Mouse (Mus musculus) forebrain, embryonic 15.5 days (tissue): ENCODE results near the gene Copb2. TPM values are rescaled to one million over a fixed set of nuclear protein-coding genes. Genes with fewer than 3 reads are reported as not detected.

Source experiments
- ATAC-seq: fragments of 200-750 bp; cut with Nextera tagmentation; replicated peaks from 2 replicates; pipeline ENCODE4 v1.8.0; 2017; ENCODE audit warnings: mild to moderate bottlenecking, moderate TSS enrichment, moderate library complexity
- H3K27ac ChIP-seq: fragments of 300-500 bp; sonication (generic); replicated peaks from 2 replicates; pipeline ENCODE4 v1.5.1; 2015; ENCODE audit warnings: mild to moderate bottlenecking, inconsistent platforms
- H3K27me3 ChIP-seq: fragments of 300-500 bp; sonication (generic); 2 replicates; pipeline ENCODE4 v1.6.1; 2015; ENCODE audit warnings: inconsistent platforms
- H3K36me3 ChIP-seq: fragments of 300-500 bp; sonication (generic); 2 replicates; pipeline ENCODE4 v1.6.1; 2015; ENCODE audit warnings: mild to moderate bottlenecking, inconsistent platforms
- H3K4me1 ChIP-seq: fragments of 300-500 bp; sonication (generic); 2 replicates; pipeline ENCODE4 v1.6.1; 2015; ENCODE audit warnings: inconsistent platforms
- H3K4me2 ChIP-seq: fragments of 300-500 bp; sonication (generic); replicated peaks from 2 replicates; pipeline ENCODE4 v1.6.1; 2015; ENCODE audit warnings: mild to moderate bottlenecking, inconsistent platforms
- H3K4me3 ChIP-seq: fragments of 300-500 bp; sonication (generic); 2 replicates; pipeline ENCODE4 v1.5.1; 2015; ENCODE audit warnings: mild to moderate bottlenecking, inconsistent platforms
- H3K9ac ChIP-seq: fragments of 300-500 bp; sonication (generic); replicated peaks from 2 replicates; pipeline ENCODE4 v1.6.1; 2015; ENCODE audit warnings: mild to moderate bottlenecking, inconsistent platforms
- H3K9me3 ChIP-seq: fragments of 300-500 bp; sonication (generic); 2 replicates; pipeline ENCODE4 v1.6.1; 2016; ENCODE audit warnings: inconsistent platforms
- WGBS: fragments of 180-500 bp; shearing (Covaris S2); methylation state at CpG from one replicate; pipeline ENCODE4 v1.1.7; 2015; ENCODE audit warnings: mixed read lengths; 5-methylcytosine and 5-hydroxymethylcytosine counted together
- polyA plus RNA-seq: library from polyadenylated mRNA; unstranded; fragments of >200 nt; fragmentation: Nextera tagmentation; extraction: Ambion mirVana; gene quantifications from 2 replicates; pipeline ENCODE4 v1.2.1, GENCODE M21; 2015

The Copb2 gene
- polyA plus RNA-seq, 1 experiment from 2014 or later = 133 TPM

GRCm38 (mm10) chr9:98538713-98539360 lies 24.7 kb upstream of the Copb2 start:
- Histone ChIP-seq H3K4me3 (no peak overlapping the region), H3K4me1 (peaks cover 5% of the 10 kb centered on the region; the same call in 1 of the 2 replicates)
- peak; percentile 82 for ATAC-seq

GRCm38 (mm10) chr9:98544042-98544441 lies 19.5 kb upstream of the Copb2 start:
- no peak overlapping the region for H3K27ac ChIP-seq
- no peak overlapping the region for H3K4me2 ChIP-seq
- H3K4me1 ChIP-seq = no peaks in the 10 kb centered on the region
- no peaks in the 10 kb centered on the region for H3K9me3 ChIP-seq
- 73% methylated on average over 3 of the region's 3 CpGs for WGBS
- no peak overlapping the region for H3K9ac ChIP-seq
- no peak for ATAC-seq
- no peaks in the 10 kb centered on the region for H3K27me3 ChIP-seq
- H3K4me3 ChIP-seq = no peak overlapping the region
- no peaks in the 10 kb centered on the region for H3K36me3 ChIP-seq

More at GRCm38 (mm10) chr9:98538713-98539360, 24.7 kb upstream of the Copb2 start:
- no peak overlapping the region for H3K27ac ChIP-seq
- 0 out of 2 replicates have a peak, but pooled peaks cover 2% of the 10 kb centered on the region for H3K9me3 ChIP-seq
- peak overlapping the region; percentile 19; the same call in 1 of the 2 replicates for H3K4me2 ChIP-seq
- no peaks in the 10 kb centered on the region for H3K36me3 ChIP-seq
- no peaks in the 10 kb centered on the region for H3K27me3 ChIP-seq
- no peak overlapping the region for H3K9ac ChIP-seq
- 6% methylated on average over 13 of the region's 13 CpGs for WGBS

- Histone ChIP-seq H3K9ac (no peak overlapping the region), H3K9me3 (no peaks in the 10 kb centered on the region), H3K27me3 (no peaks in the 10 kb centered on the region), H3K27ac (no peak overlapping the region), H3K4me2 (no peak overlapping the region), H3K4me1 (no peaks in the 10 kb centered on the region), H3K4me3 (no peak overlapping the region), H3K36me3 (peaks cover 85% of the 10 kb centered on the region)
- no peak for ATAC-seq
- 89% methylated on average over 4 of the region's 4 CpGs for whole genome bisulfite sequencing
These were observed 20.3 kb downstream of the Copb2 start for GRCm38 (mm10) chr9:98583852-98584251.

GRCm38 (mm10) chr9:98600094-98600493 lies 36.6 kb downstream of the Copb2 start:
- no peaks in the 10 kb centered on the region for H3K27me3 ChIP-seq
- WGBS = 82% methylated on average over 6 of the region's 6 CpGs
- peak overlapping the region; percentile 94 for H3K4me3 ChIP-seq
- no peak for ATAC-seq
- no peak overlapping the region for H3K9ac ChIP-seq
- H3K27ac ChIP-seq = no peak overlapping the region
- H3K4me2 ChIP-seq = no peak overlapping the region
- H3K36me3 ChIP-seq = peaks cover 19% of the 10 kb centered on the region
- no peaks in the 10 kb centered on the region for H3K9me3 ChIP-seq
- H3K4me1 ChIP-seq = peaks cover 17% of the 10 kb centered on the region

- peaks cover 17% of the 10 kb centered on the region for H3K4me1 ChIP-seq
- peaks cover 8% of the 10 kb centered on the region; the same call in 1 of the 2 replicates for H3K36me3 ChIP-seq
- H3K4me3 ChIP-seq = peak within 1 kb of the TSS; percentile 94
- WGBS = under 1% methylated on average over 44 of the region's 44 CpGs
- no peaks in the 10 kb centered on the region for H3K9me3 ChIP-seq
- H3K4me2 ChIP-seq = peak within 1 kb of the TSS; percentile 91
- peak within 1 kb of the TSS; percentile 79 for H3K9ac ChIP-seq
- H3K27me3 ChIP-seq = no peaks in the 10 kb centered on the region
- peak; percentile 96 for ATAC-seq
- H3K27ac ChIP-seq = peak within 1 kb of the TSS; percentile 64
These were observed 37.8 kb downstream of the Copb2 start, which contains the start of gene Mrps22 for GRCm38 (mm10) chr9:98601156-98601836. Gene Mrps22, minus strand, starts transcription at chr9:98601660.

GRCm38 (mm10) chr9:98601837-98602359 lies 38.4 kb downstream of the Copb2 start:
- Histone ChIP-seq H3K4me1 (peaks cover 17% of the 10 kb centered on the region), H3K27me3 (no peaks in the 10 kb centered on the region), H3K9ac (peak overlapping the region; percentile 47; the same call in 1 of the 2 replicates), H3K4me2 (peak overlapping the region; percentile 91), H3K4me3 (peak overlapping the region; percentile 94), H3K9me3 (no peaks in the 10 kb centered on the region), H3K36me3 (peaks cover 8% of the 10 kb centered on the region; the same call in 1 of the 2 replicates), H3K27ac (0 out of 2 replicates have a peak overlapping the region, but pooled peaks have one; percentile 64)
- 53% methylated on average over 11 of the region's 11 CpGs for WGBS
- peak; percentile 59 for ATAC-seq

- no peaks in the 10 kb centered on the region for H3K9me3 ChIP-seq
- peaks cover 15% of the 10 kb centered on the region for H3K4me1 ChIP-seq
- H3K36me3 ChIP-seq = no peaks in the 10 kb centered on the region
- H3K9ac ChIP-seq = no peak overlapping the region
- no peaks in the 10 kb centered on the region for H3K27me3 ChIP-seq
- no peak overlapping the region for H3K4me3 ChIP-seq
- WGBS = 75% methylated on average over 4 of the region's 4 CpGs
- H3K4me2 ChIP-seq = no peak overlapping the region
- H3K27ac ChIP-seq = no peak overlapping the region
- ATAC-seq = no peak
These were observed 41.4 kb downstream of the Copb2 start for GRCm38 (mm10) chr9:98604896-98605295.

- Histone ChIP-seq H3K4me1 (no peaks in the 10 kb centered on the region), H3K36me3 (no peaks in the 10 kb centered on the region), H3K9ac (no peak overlapping the region), H3K9me3 (no peaks in the 10 kb centered on the region), H3K4me3 (no peak overlapping the region), H3K27ac (no peak overlapping the region), H3K27me3 (no peaks in the 10 kb centered on the region), H3K4me2 (no peak overlapping the region)
- 37% methylated on average over 3 of the region's 3 CpGs for WGBS
- ATAC-seq = no peak
These were observed 65.0 kb downstream of the Copb2 start for GRCm38 (mm10) chr9:98628480-98628879.

- Histone ChIP-seq H3K9ac (no peak overlapping the region), H3K4me3 (no peak overlapping the region), H3K4me1 (no peaks in the 10 kb centered on the region), H3K36me3 (no peaks in the 10 kb centered on the region), H3K4me2 (no peak overlapping the region), H3K27ac (no peak overlapping the region), H3K27me3 (no peaks in the 10 kb centered on the region), H3K9me3 (no peaks in the 10 kb centered on the region)
- ATAC-seq = no peak
- 78% methylated on average over 13 of the region's 13 CpGs for WGBS
These were observed 70.0 kb downstream of the Copb2 start for GRCm38 (mm10) chr9:98633287-98634162.
